Mouse (Mus musculus) hindbrain, postnatal 0 days (tissue): ENCODE data around the gene Nsun7. TPM values are rescaled to one million over a fixed set of nuclear protein-coding genes. Genes with fewer than 3 reads are reported as not detected.

Experiments used
- ATAC-seq: fragments of 200-750 bp; cut with Nextera tagmentation; 2 replicates; pipeline ENCODE4 v1.8.0; 2017; ENCODE audit warnings: mild to moderate bottlenecking, moderate TSS enrichment, moderate library complexity
- DNase-seq: peaks from one replicate; pipeline ENCODE4 v3.0.0-alpha.2; 2015; ENCODE audit warnings: low spot score
- H3K27ac ChIP-seq: fragments of 300-500 bp; sonication (generic); 2 replicates; pipeline ENCODE4 v1.5.1; 2014; ENCODE audit warnings: mild to moderate bottlenecking
- H3K27me3 ChIP-seq: fragments of 300-500 bp; sonication (generic); 2 replicates; pipeline ENCODE4 v1.6.1; 2014; ENCODE audit warnings: low read length, mixed read lengths; ENCODE audit not compliant: insufficient read depth
- H3K36me3 ChIP-seq: fragments of 300-500 bp; sonication (generic); 2 replicates; pipeline ENCODE4 v1.6.1; 2014; ENCODE audit warnings: low read length, mixed read lengths; ENCODE audit not compliant: insufficient read depth
- H3K4me1 ChIP-seq: fragments of 300-500 bp; sonication (generic); 2 replicates; pipeline ENCODE4 v1.6.1; 2014; ENCODE audit warnings: antibody characterized with exemption, low read length, mixed read lengths; ENCODE audit not compliant: insufficient read depth
- H3K4me2 ChIP-seq: fragments of 300-500 bp; sonication (generic); 2 replicates; pipeline ENCODE4 v1.6.1; 2014; ENCODE audit warnings: low read depth, mild to moderate bottlenecking, low read length, moderate library complexity, mixed read lengths
- H3K4me3 ChIP-seq: fragments of 300-500 bp; sonication (generic); 2 replicates; pipeline ENCODE4 v1.5.1; 2014; ENCODE audit warnings: low read length
- H3K9ac ChIP-seq: fragments of 300-500 bp; sonication (generic); replicated peaks from 2 replicates; pipeline ENCODE4 v1.6.1; 2014; ENCODE audit warnings: mild to moderate bottlenecking, low read length, moderate library complexity, mixed read lengths
- H3K9me3 ChIP-seq: fragments of 300-500 bp; sonication (generic); 2 replicates; pipeline ENCODE4 v1.6.1; 2016; ENCODE audit warnings: low read length, mixed read lengths
- CTCF ChIP-seq: IDR thresholded peaks from 2 replicates; pipeline ENCODE4 v1.5.1; 2016; ENCODE audit warnings: antibody characterized with exemption, control low read depth, low read depth
- WGBS: fragments of 180-500 bp; shearing (Covaris S2); extraction: QIAGEN DNeasy Blood & Tissue Kit; methylation state at CpG from one replicate; pipeline ENCODE4 v1.1.7; 2014; 5-methylcytosine and 5-hydroxymethylcytosine counted together
- polyA plus RNA-seq: library from polyadenylated mRNA; unstranded; fragments of >200 nt; fragmentation: Nextera tagmentation; extraction: Ambion mirVana; gene quantifications from 2 replicates; pipeline ENCODE4 v1.2.1, GENCODE M21; 2015
- total RNA-seq: library from RNA; depleted of rRNA; stranded (reverse); fragments of >200 nt; gene quantifications from 2 replicates; pipeline ENCODE4 v1.2.3, GENCODE M21; 2014; rRNA removed

Gene Nsun7
- total RNA-seq (2.3 and 3.7 TPM in 2 replicates), polyA plus RNA-seq (3.0 and 3.5 TPM in 2 replicates)

- Histone ChIP-seq H3K4me2 (peak within 1 kb of the TSS; percentile 81), H3K4me3 (peak within 1 kb of the TSS; percentile 59), H3K4me1 (no peaks in the 10 kb centered on the region), H3K9ac (peak within 1 kb of the TSS; percentile 68), H3K27ac (peak within 1 kb of the TSS; percentile 64), H3K27me3 (no peaks in the 10 kb centered on the region), H3K9me3 (no peaks in the 10 kb centered on the region), H3K36me3 (no peaks in the 10 kb centered on the region)
- WGBS = 1% methylated on average over 44 of the region's 44 CpGs
- ATAC-seq = peak; percentile 95
- TF ChIP-seq CTCF = peak; percentile 30
- DNase-seq = peak; percentile 84
Observed at GRCm38 (mm10) chr5:66259756-66260448, at the start of gene Nsun7. TSS of gene Nsun7 (plus strand) at chr5:66259897.

GRCm38 (mm10) chr5:66214395-66214935 is 45.2 kb upstream of the Nsun7 start:
- DNase-seq = no peak
- H3K4me2 ChIP-seq = no peak overlapping the region
- no peaks in the 10 kb centered on the region for H3K27me3 ChIP-seq
- H3K36me3 ChIP-seq = no peaks in the 10 kb centered on the region
- no peak for TF ChIP-seq CTCF
- no peak overlapping the region for H3K27ac ChIP-seq
- no peak overlapping the region for H3K9ac ChIP-seq
- no peaks in the 10 kb centered on the region for H3K9me3 ChIP-seq
- no peak overlapping the region for H3K4me3 ChIP-seq
- 51% methylated on average over 7 of the region's 7 CpGs for WGBS
- no peaks in the 10 kb centered on the region for H3K4me1 ChIP-seq
- no peak for ATAC-seq

- ATAC-seq (no peak), DNase-seq (no peak)
- TF ChIP-seq CTCF = no peak
- Histone ChIP-seq H3K4me3 (no peak overlapping the region), H3K4me1 (no peaks in the 10 kb centered on the region), H3K27ac (no peak overlapping the region), H3K27me3 (no peaks in the 10 kb centered on the region), H3K4me2 (no peak overlapping the region), H3K9me3 (no peaks in the 10 kb centered on the region), H3K36me3 (no peaks in the 10 kb centered on the region), H3K9ac (no peak overlapping the region)
- 70% methylated on average over 10 of the region's 10 CpGs for WGBS
Observed at GRCm38 (mm10) chr5:66215569-66216277, 44.0 kb upstream of the Nsun7 start.

GRCm38 (mm10) chr5:66219692-66220091 is 40.0 kb upstream of the Nsun7 start:
- no peaks in the 10 kb centered on the region for H3K27me3 ChIP-seq

GRCm38 (mm10) chr5:66220620-66221019 is 39.1 kb upstream of the Nsun7 start:
- no peaks in the 10 kb centered on the region for H3K36me3 ChIP-seq
- H3K27me3 ChIP-seq = no peaks in the 10 kb centered on the region
- DNase-seq (no peak), ATAC-seq (no peak)
- TF ChIP-seq CTCF = no peak
- no peaks in the 10 kb centered on the region for H3K9me3 ChIP-seq
- no peak overlapping the region for H3K9ac ChIP-seq
- H3K4me2 ChIP-seq = no peak overlapping the region
- no peak overlapping the region for H3K4me3 ChIP-seq
- 83% methylated on average over 9 of the region's 9 CpGs for WGBS
- H3K4me1 ChIP-seq = no peaks in the 10 kb centered on the region
- no peak overlapping the region for H3K27ac ChIP-seq

More at GRCm38 (mm10) chr5:66219692-66220091, 40.0 kb upstream of the Nsun7 start:
- ATAC-seq = no peak
- Histone ChIP-seq H3K9me3 (no peaks in the 10 kb centered on the region), H3K9ac (no peak overlapping the region), H3K4me3 (no peak overlapping the region), H3K27ac (no peak overlapping the region), H3K36me3 (no peaks in the 10 kb centered on the region), H3K4me2 (no peak overlapping the region), H3K4me1 (no peaks in the 10 kb centered on the region)
- DNase-seq = peak; percentile 26
- TF ChIP-seq CTCF = no peak
- 51% methylated on average over 6 of the region's 6 CpGs for WGBS

- DNase-seq (no peak), ATAC-seq (no peak)
- no peak for TF ChIP-seq CTCF
- no peaks in the 10 kb centered on the region for H3K9me3 ChIP-seq
- H3K27me3 ChIP-seq = no peaks in the 10 kb centered on the region
- H3K27ac ChIP-seq = no peak overlapping the region
- 92% methylated on average over 15 of the region's 15 CpGs for WGBS
- no peak overlapping the region for H3K4me3 ChIP-seq
- H3K4me1 ChIP-seq = no peaks in the 10 kb centered on the region
- H3K36me3 ChIP-seq = no peaks in the 10 kb centered on the region
- no peak overlapping the region for H3K4me2 ChIP-seq
- no peak overlapping the region for H3K9ac ChIP-seq
Observed at GRCm38 (mm10) chr5:66222916-66223315, 36.8 kb upstream of the Nsun7 start.
